In genomic region chr10:99459823-99460361, GRCm38 (mm10) we compare ENCODE assay signal across 8 mouse cellular contexts.
A peak's percentile ranks its signal among the peaks of the same experiment; 100 is the strongest.
DNase-seq lines count a peak whose midpoint lies in the region; ATAC-seq and TF ChIP-seq lines count a peak whose summit lies in the region.

No protein-coding gene starts in this region.

- TF ChIP-seq CTCF in forebrain, postnatal 0 days (IDR thresholded peaks at IDR 0.05; ENCODE audit: low read depth), result peak; percentile 65
- TF ChIP-seq CTCF in liver, adult 2 months (IDR thresholded peaks at IDR 0.05; ENCODE audit: low read depth, low read length), result peak; percentile 52

- H3K4me3 ChIP-seq in forebrain, postnatal 0 days (ENCODE audit: low read depth, low read length), result no peak overlapping the region
- no peak overlapping the region for H3K4me3 ChIP-seq in forebrain, embryonic 14.5 days (ENCODE audit: low read depth, low read length)
- H3K4me3 ChIP-seq in heart, embryonic 16.5 days (ENCODE audit: low read length), result peak overlapping the region; percentile 1; the same call in 1 of the 2 replicates
- H3K4me3 ChIP-seq in liver, adult 2 months (ENCODE audit: insufficient read depth, low read depth, low read length), result peak overlapping the region; percentile 56

- WGBS in forebrain, postnatal 0 days, result 51% methylated on average over 10 of the region's 10 CpGs
- WGBS in forebrain, embryonic 14.5 days, result 53% methylated on average over 10 of the region's 10 CpGs
- 46% methylated on average over 10 of the region's 10 CpGs for WGBS in heart, embryonic 16.5 days
- WGBS in liver, adult 2 months, result 7% methylated on average over 10 of the region's 10 CpGs

- no peaks in the 10 kb centered on the region for H3K36me3 ChIP-seq in forebrain, postnatal 0 days (ENCODE audit: insufficient read depth)
- H3K36me3 ChIP-seq in forebrain, embryonic 14.5 days (ENCODE audit: control insufficient read depth, insufficient read depth, low read length), result no peaks in the 10 kb centered on the region
- no peaks in the 10 kb centered on the region for H3K36me3 ChIP-seq in heart, embryonic 16.5 days (ENCODE audit: control insufficient read depth, insufficient read depth)
- H3K36me3 ChIP-seq in liver, adult 2 months (ENCODE audit: control insufficient read depth, insufficient read depth, low read length), result no peaks in the 10 kb centered on the region

- no peak overlapping the region for H3K4me2 ChIP-seq in forebrain, postnatal 0 days (ENCODE audit: low read depth)
- no peak overlapping the region for H3K4me2 ChIP-seq in forebrain, embryonic 14.5 days (ENCODE audit: low read length)
- H3K4me2 ChIP-seq in heart, embryonic 16.5 days (ENCODE audit: low read depth, low read length), result 0 out of 2 replicates have a peak overlapping the region, but pooled peaks have one; percentile 17

- no peak for DNase-seq in forebrain, postnatal 0 days
- DNase-seq in forebrain, embryonic 14.5 days (ENCODE audit: low spot score), result no peak
- peak; percentile 82 for DNase-seq in liver, adult 2 months (ENCODE audit: extremely low read depth, low read depth, low spot score)
- peak; percentile 59 for DNase-seq in retina, embryonic 14.5 days (ENCODE audit: low spot score)
- DNase-seq in urinary bladder, adult 2 months (ENCODE audit: low spot score), result no peak

- no peaks in the 10 kb centered on the region for H3K9me3 ChIP-seq in forebrain, postnatal 0 days (ENCODE audit: low read length)
- H3K9me3 ChIP-seq in forebrain, embryonic 14.5 days (replicated peaks; ENCODE audit: control insufficient read depth, low read length), result no peaks in the 10 kb centered on the region
- no peaks in the 10 kb centered on the region for H3K9me3 ChIP-seq in heart, embryonic 16.5 days (replicated peaks; ENCODE audit: control insufficient read depth, low read length)

- no peaks in the 10 kb centered on the region for H3K79me2 ChIP-seq in liver, adult 2 months (ENCODE audit: control insufficient read depth, insufficient read depth, low read length)

- no peak overlapping the region for H3K9ac ChIP-seq in forebrain, postnatal 0 days
- H3K9ac ChIP-seq in forebrain, embryonic 14.5 days (ENCODE audit: low read length), result no peak overlapping the region
- no peak overlapping the region for H3K9ac ChIP-seq in heart, embryonic 16.5 days (ENCODE audit: low read length)
- peak overlapping the region; percentile 60 for H3K9ac ChIP-seq in liver, adult 2 months (ENCODE audit: low read depth, low read length)

- no peaks in the 10 kb centered on the region for H3K27me3 ChIP-seq in forebrain, postnatal 0 days (ENCODE audit: insufficient read depth, low read length)
- H3K27me3 ChIP-seq in forebrain, embryonic 14.5 days (replicated peaks; ENCODE audit: control insufficient read depth, insufficient read depth, low read length), result no peaks in the 10 kb centered on the region
- H3K27me3 ChIP-seq in heart, embryonic 16.5 days (ENCODE audit: control insufficient read depth, insufficient read depth, low read length), result no peaks in the 10 kb centered on the region
- H3K27me3 ChIP-seq in liver, adult 2 months (ENCODE audit: control insufficient read depth, insufficient read depth, low read length), result no peaks in the 10 kb centered on the region

- ATAC-seq in forebrain, postnatal 0 days, result no peak
- no peak for ATAC-seq in forebrain, embryonic 14.5 days
- peak; percentile 77 for ATAC-seq in CD4-positive, CD25-positive, alpha-beta regulatory T cell, adult 4 months
- ATAC-seq in common myeloid progenitor, adult 5-6 weeks (replicated peaks; ENCODE audit: low read depth, poor library complexity, severe bottlenecking), result peak; percentile 71
- no peak for ATAC-seq in heart, embryonic 16.5 days (replicated peaks; ENCODE audit: extremely low read depth, insufficient read depth, low FRiP score)

- no peak for TF ChIP-seq POLR2A in liver, adult 2 months (IDR thresholded peaks at IDR 0.05; ENCODE audit: extremely low read depth, insufficient read depth, low read length)

- H3K4me1 ChIP-seq in forebrain, postnatal 0 days (ENCODE audit: insufficient read depth), result no peaks in the 10 kb centered on the region
- H3K4me1 ChIP-seq in forebrain, embryonic 14.5 days (ENCODE audit: control insufficient read depth, insufficient read depth, low read length), result 0 out of 2 replicates have a peak, but pooled peaks cover 3% of the 10 kb centered on the region
- H3K4me1 ChIP-seq in heart, embryonic 16.5 days (ENCODE audit: control insufficient read depth, insufficient read depth, low read length), result peaks cover 4% of the 10 kb centered on the region
- peaks cover 11% of the 10 kb centered on the region for H3K4me1 ChIP-seq in liver, adult 2 months (ENCODE audit: control insufficient read depth, insufficient read depth, low read length)

- H3K27ac ChIP-seq in forebrain, postnatal 0 days (ENCODE audit: low read depth, low read length), result no peak overlapping the region
- H3K27ac ChIP-seq in forebrain, embryonic 14.5 days (ENCODE audit: low read depth, low read length), result no peak overlapping the region
- H3K27ac ChIP-seq in heart, embryonic 16.5 days (ENCODE audit: low read length), result peak overlapping the region; percentile 34; the same call in 1 of the 2 replicates
- peak overlapping the region; percentile 67 for H3K27ac ChIP-seq in liver, adult 2 months (replicated peaks; ENCODE audit: insufficient read depth, low read depth, low read length)

Comparison
In these comparisons a context has a peak if more than half of its experiments do, and no peak if none do; other contexts are left out.
1. ATAC-seq: peak in CD4-positive, CD25-positive, alpha-beta regulatory T cell, adult 4 months (single experiment) and common myeloid progenitor, adult 5-6 weeks (single experiment); none in forebrain, postnatal 0 days (single experiment), forebrain, embryonic 14.5 days (single experiment) and heart, embryonic 16.5 days (single experiment).
2. DNase-seq: peak in liver, adult 2 months (single experiment) and retina, embryonic 14.5 days (single experiment); none in forebrain, postnatal 0 days (single experiment), forebrain, embryonic 14.5 days (single experiment) and urinary bladder, adult 2 months (single experiment).
3. H3K27ac ChIP-seq: peak in heart, embryonic 16.5 days (single experiment) and liver, adult 2 months (single experiment); none in forebrain, postnatal 0 days (single experiment) and forebrain, embryonic 14.5 days (single experiment).
4. H3K4me3 ChIP-seq: peak in heart, embryonic 16.5 days (single experiment) and liver, adult 2 months (single experiment); none in forebrain, postnatal 0 days (single experiment) and forebrain, embryonic 14.5 days (single experiment).